19 mouse cellular contexts compared by ENCODE assay signal in the genomic region with DNA sequence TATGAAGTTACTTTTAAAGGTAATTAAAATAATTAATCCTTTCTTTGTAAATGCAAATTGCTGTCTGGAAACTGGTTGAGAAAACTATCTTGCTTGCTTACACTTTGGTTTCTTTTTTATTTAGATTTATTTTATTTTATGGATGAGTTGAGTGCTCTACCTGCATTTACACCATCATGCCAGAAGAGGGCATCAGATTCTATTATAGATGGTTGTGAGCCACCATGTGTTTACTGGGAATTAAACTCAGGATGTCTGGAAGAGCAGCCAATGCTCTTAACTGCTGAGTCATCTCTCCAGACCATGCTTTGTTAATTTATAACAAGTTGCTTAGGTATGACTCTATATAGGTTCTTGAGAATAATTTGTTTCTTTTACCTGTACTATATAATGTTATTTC.
A peak's percentile ranks its signal among the peaks of the same experiment; 100 is the strongest.
DNase-seq lines count a peak whose midpoint lies in the region; ATAC-seq and TF ChIP-seq lines count a peak whose summit lies in the region.
"Had no signal": no experiment of that assay in that cellular context is flagged by ENCODE, and none has a peak within 500 bp of the region (broad histone marks: within the 10 kb centered on the region; RNA-seq: fewer than 3 reads in every experiment).

No protein-coding gene starts in this region.

- TF ChIP-seq POLR2A in MEL (IDR thresholded peaks at IDR 0.05; ENCODE audit: control insufficient read depth in 1 of 2, insufficient read depth in 1 of 2, low read depth in 1 of 2, low read length in 2 of 2, poor library complexity in 1 of 2) = no peak
- TF ChIP-seq POLR2A in cerebellum, adult 2 months (IDR thresholded peaks at IDR 0.05; ENCODE audit: borderline replicate concordance, insufficient read depth, low read length) = no peak

- H3K36me3 ChIP-seq in liver, postnatal 0 days (replicated peaks; ENCODE audit: insufficient read depth, low read length) = no peaks in the 10 kb centered on the region
- no peaks in the 10 kb centered on the region for H3K36me3 ChIP-seq in liver, embryonic 11.5 days (ENCODE audit: control insufficient read depth, insufficient read depth, low read length)
- H3K36me3 ChIP-seq in MEL (ENCODE audit: control insufficient read depth in 1 of 2, insufficient read depth in 2 of 2, low read length in 2 of 2) = peaks cover 0 to 5% of the 10 kb centered on the region in 2 experiments; a peak in 2 of 4 replicates
- H3K36me3 ChIP-seq: embryonic facial prominence, embryonic 15.5 days; intestine, embryonic 15.5 days had no signal

- no peaks in the 10 kb centered on the region for H3K9me3 ChIP-seq in liver, postnatal 0 days (ENCODE audit: low read length)
- H3K9me3 ChIP-seq in liver, embryonic 11.5 days (ENCODE audit: control insufficient read depth, low read length) = no peaks in the 10 kb centered on the region
- no peaks in the 10 kb centered on the region for H3K9me3 ChIP-seq in MEL (replicated peaks; ENCODE audit: insufficient read depth, low read length)
- H3K9me3 ChIP-seq: embryonic facial prominence, embryonic 15.5 days; intestine, embryonic 15.5 days had no signal

- no peak overlapping the region for H3K4me3 ChIP-seq in liver, postnatal 0 days (ENCODE audit: low read depth, low read length)
- H3K4me3 ChIP-seq in liver, embryonic 11.5 days (ENCODE audit: low read depth, low read length) = no peak overlapping the region
- H3K4me3 ChIP-seq in MEL (ENCODE audit: control insufficient read depth in 1 of 2, insufficient read depth in 1 of 2, low read depth in 2 of 2, low read length in 2 of 2) = no peak overlapping the region
- H3K4me3 ChIP-seq in cerebellum, adult 2 months (replicated peaks; ENCODE audit: insufficient read depth, low read depth, low read length) = no peak overlapping the region
- H3K4me3 ChIP-seq: embryonic facial prominence, embryonic 15.5 days; intestine, embryonic 15.5 days had no signal

- no peak overlapping the region for H3K4me2 ChIP-seq in liver, postnatal 0 days (ENCODE audit: low read depth, low read length)
- no peak overlapping the region for H3K4me2 ChIP-seq in liver, embryonic 11.5 days
- H3K4me2 ChIP-seq: embryonic facial prominence, embryonic 15.5 days; heart, embryonic 11.5 days; hindbrain, embryonic 14.5 days; intestine, embryonic 15.5 days had no signal

- DNase-seq in embryo, embryonic 10 days (ENCODE audit: low spot score) = peak; percentile 9
- no peak for DNase-seq in embryo, embryonic 9.5 days (ENCODE audit: extremely low spot score)
- no peak for DNase-seq in liver, postnatal 0 days
- no peak for DNase-seq in liver, embryonic 11.5 days (ENCODE audit: low spot score)
- DNase-seq in MEL (ENCODE audit: low read depth, low spot score) = peak; percentile 61
- peak; percentile 8 for DNase-seq in embryo, embryonic 11 days
- no peak for DNase-seq in cerebellum, adult 2 months
- DNase-seq in cerebellum, postnatal 25 days = no peak
- DNase-seq: adrenal gland, postnatal 36 days; cerebellum, adult 18-20 months; heart, postnatal 10 days; lung, adult 18-20 months; lung, postnatal 36 days; right cerebral cortex, postnatal 4 days had no signal

- no peaks in the 10 kb centered on the region for H3K4me1 ChIP-seq in liver, postnatal 0 days (ENCODE audit: insufficient read depth)
- H3K4me1 ChIP-seq in liver, embryonic 11.5 days (replicated peaks; ENCODE audit: control insufficient read depth, insufficient read depth, low read length) = no peaks in the 10 kb centered on the region
- H3K4me1 ChIP-seq in MEL (ENCODE audit: control insufficient read depth in 1 of 2, insufficient read depth in 2 of 2, low read length in 2 of 2) = 0 out of 4 replicates have a peak, but pooled peaks cover 0 to 2% of the 10 kb centered on the region in 2 experiments
- H3K4me1 ChIP-seq in cerebellum, adult 2 months (ENCODE audit: control insufficient read depth, insufficient read depth, low read length) = no peaks in the 10 kb centered on the region
- H3K4me1 ChIP-seq: embryonic facial prominence, embryonic 15.5 days; intestine, embryonic 15.5 days had no signal

- no peaks in the 10 kb centered on the region for H3K79me2 ChIP-seq in MEL (ENCODE audit: control insufficient read depth, insufficient read depth, low read length, poor library complexity)

- no peak overlapping the region for H3K27ac ChIP-seq in liver, postnatal 0 days (ENCODE audit: low read depth)
- H3K27ac ChIP-seq in liver, embryonic 11.5 days (ENCODE audit: low read depth, low read length) = no peak overlapping the region
- H3K27ac ChIP-seq in MEL (ENCODE audit: control insufficient read depth, low read depth, low read length) = no peak overlapping the region
- no peak overlapping the region for H3K27ac ChIP-seq in cerebellum, adult 2 months (ENCODE audit: insufficient read depth, low read length)
- H3K27ac ChIP-seq: embryonic facial prominence, embryonic 15.5 days; hindbrain, embryonic 14.5 days; intestine, embryonic 15.5 days had no signal

- no peak overlapping the region for H3K9ac ChIP-seq in liver, postnatal 0 days (replicated peaks)
- no peak overlapping the region for H3K9ac ChIP-seq in liver, embryonic 11.5 days (ENCODE audit: low read depth, low read length)
- H3K9ac ChIP-seq in MEL (ENCODE audit: control insufficient read depth, low read depth, low read length, poor library complexity, severe bottlenecking) = no peak overlapping the region
- H3K9ac ChIP-seq: embryonic facial prominence, embryonic 15.5 days; hindbrain, embryonic 14.5 days; intestine, embryonic 15.5 days had no signal

- H3K27me3 ChIP-seq in liver, postnatal 0 days (ENCODE audit: insufficient read depth, low read length) = no peaks in the 10 kb centered on the region
- H3K27me3 ChIP-seq in liver, embryonic 11.5 days (replicated peaks; ENCODE audit: control insufficient read depth, insufficient read depth, low read length) = no peaks in the 10 kb centered on the region
- no peaks in the 10 kb centered on the region for H3K27me3 ChIP-seq in MEL (ENCODE audit: control insufficient read depth in 1 of 2, insufficient read depth in 2 of 2, low read length in 2 of 2)
- no peaks in the 10 kb centered on the region for H3K27me3 ChIP-seq in cerebellum, adult 2 months (ENCODE audit: control insufficient read depth, insufficient read depth, low read length)
- H3K27me3 ChIP-seq: CH12.LX; embryonic facial prominence, embryonic 15.5 days; intestine, embryonic 15.5 days had no signal

- TF ChIP-seq RAD21 in MEL (IDR thresholded peaks at IDR 0.05; ENCODE audit: low read depth, low read length) = peak; percentile 64

- ATAC-seq in liver, postnatal 0 days = no peak
- ATAC-seq in liver, embryonic 11.5 days (replicated peaks; ENCODE audit: low FRiP score) = no peak
- ATAC-seq: intestine, embryonic 15.5 days had no signal

- no peak for TF ChIP-seq EP300 in liver, postnatal 0 days (IDR thresholded peaks at IDR 0.05; ENCODE audit: low read depth)
- no peak for TF ChIP-seq EP300 in MEL (IDR thresholded peaks at IDR 0.05; ENCODE audit: low read depth in 1 of 2, low read length in 2 of 2)

- peak; percentile 12; the same call in 1 of the 2 replicates for TF ChIP-seq CTCF in liver, postnatal 0 days (IDR thresholded peaks at IDR 0.05; ENCODE audit: low read depth)
- peak in 2 of 3 experiments; percentile 46 to 64; a peak in 4 of 6 replicates for TF ChIP-seq CTCF in MEL (IDR thresholded peaks at IDR 0.05 in 2 of 3, conservative IDR thresholded peaks at IDR 0.05 in 1 of 3; ENCODE audit: control insufficient read depth in 1 of 3, insufficient read depth in 1 of 3, low read depth in 2 of 3, low read length in 3 of 3, poor library complexity in 1 of 3, severe bottlenecking in 1 of 3)
- TF ChIP-seq CTCF in cerebellum, adult 2 months (IDR thresholded peaks at IDR 0.05; ENCODE audit: borderline replicate concordance, insufficient read depth, low read depth, low read length) = no peak

TF ChIP-seq in MEL, 35 proteins besides CTCF, POLR2A, EP300 and RAD21:
- TF ChIP-seq MYC (IDR thresholded peaks at IDR 0.05; ENCODE audit: low read depth, low read length) (0 out of 2 replicates have a peak, but pooled peaks have one; percentile 58), MAFK (IDR thresholded peaks at IDR 0.05; ENCODE audit: borderline replicate concordance, low read depth, low read length) (0 out of 2 replicates have a peak, but pooled peaks have one; percentile 10), SMC3 (IDR thresholded peaks at IDR 0.05; ENCODE audit: low read depth, low read length) (peak; percentile 75), TBP (IDR thresholded peaks at IDR 0.05; ENCODE audit: low read depth, low read length) (no peak), ZC3H11A (IDR thresholded peaks at IDR 0.05; ENCODE audit: low read depth, low read length) (peak; percentile 64)
TF ChIP-seq in MEL: peak in this region for 4.

Comparison
In these comparisons a context has a peak if more than half of its experiments do, and no peak if none do; other contexts are left out.
1. DNase-seq: peak in embryo, embryonic 10 days (single experiment), MEL (single experiment) and embryo, embryonic 11 days (single experiment); none in embryo, embryonic 9.5 days (single experiment), liver, postnatal 0 days (single experiment), liver, embryonic 11.5 days (single experiment), cerebellum, adult 2 months (0 of 2) and cerebellum, postnatal 25 days (0 of 2).